Mouse (Mus musculus) spleen, postnatal 4 days (tissue): ENCODE measurements at regions not wholly inside any gene's neighbourhood (a gene's known extent, or its start where the extent isn't known, plus 50 kb on each side); places are given as distances from the start of the nearest gene placed in this dataset.

ENCODE experiments used
- DNase-seq, 2 experiments: peaks; one replicate each; pipeline ENCODE4 v3.0.0; 2022; ENCODE audit warnings: low spot score in 2 of 2

- no peak for DNase-seq
These were observed 170.4 kb upstream of the Ptger4 start for GRCm38 (mm10) chr15:5414401-5414800.

- DNase-seq, result no peak
These were observed 172.0 kb upstream of the Ptger4 start for GRCm38 (mm10) chr15:5416031-5416430.

- no peak for DNase-seq
These were observed 182.7 kb upstream of the Ptger4 start for GRCm38 (mm10) chr15:5426641-5427040.

- no peak for DNase-seq
These were observed 183.5 kb upstream of the Ptger4 start for GRCm38 (mm10) chr15:5427319-5428048.

GRCm38 (mm10) chr15:5432018-5432417, 188.0 kb upstream of the Ptger4 start:
- no peak for DNase-seq

GRCm38 (mm10) chr15:5437020-5437419, 193.0 kb upstream of the Ptger4 start:
- DNase-seq, result no peak

- DNase-seq, result no peak
These were observed 202.2 kb upstream of the Ptger4 start for GRCm38 (mm10) chr15:5446040-5446755.

- no peak for DNase-seq
These were observed 202.8 kb upstream of the Ptger4 start for GRCm38 (mm10) chr15:5446756-5447314.

GRCm38 (mm10) chr15:5447707-5448496, 203.9 kb upstream of the Ptger4 start:
- no peak for DNase-seq

- no peak for DNase-seq
These were observed 215.1 kb upstream of the Ptger4 start for GRCm38 (mm10) chr15:5459083-5459482.

- DNase-seq, result no peak
These were observed 215.6 kb upstream of the Ptger4 start for GRCm38 (mm10) chr15:5459580-5459979.

- no peak for DNase-seq
These were observed 218.7 kb upstream of the Ptger4 start for GRCm38 (mm10) chr15:5462651-5463050.

- DNase-seq, result no peak
These were observed 220.7 kb upstream of the Ptger4 start for GRCm38 (mm10) chr15:5464732-5465131.

GRCm38 (mm10) chr15:5468535-5469073, 224.6 kb upstream of the Ptger4 start:
- no peak for DNase-seq

- no peak for DNase-seq
These were observed 231.5 kb upstream of the Ptger4 start for GRCm38 (mm10) chr15:5475389-5475995.

GRCm38 (mm10) chr15:5493286-5493685, 249.3 kb upstream of the Ptger4 start:
- no peak for DNase-seq

- DNase-seq, result no peak
These were observed 251.3 kb upstream of the Ptger4 start for GRCm38 (mm10) chr15:5495187-5495849.

- no peak for DNase-seq
These were observed 252.0 kb upstream of the Ptger4 start for GRCm38 (mm10) chr15:5495954-5496353.

- DNase-seq, result no peak
These were observed 260.5 kb upstream of the Ptger4 start for GRCm38 (mm10) chr15:5504502-5504901.

- no peak for DNase-seq
These were observed 263.0 kb upstream of the Ptger4 start for GRCm38 (mm10) chr15:5506848-5507544.
